Mouse (Mus musculus): ENCODE results near the gene Anks1.
A peak's percentile ranks its signal among the peaks of the same experiment; 100 is the strongest.

Gene Anks1

DNA sequence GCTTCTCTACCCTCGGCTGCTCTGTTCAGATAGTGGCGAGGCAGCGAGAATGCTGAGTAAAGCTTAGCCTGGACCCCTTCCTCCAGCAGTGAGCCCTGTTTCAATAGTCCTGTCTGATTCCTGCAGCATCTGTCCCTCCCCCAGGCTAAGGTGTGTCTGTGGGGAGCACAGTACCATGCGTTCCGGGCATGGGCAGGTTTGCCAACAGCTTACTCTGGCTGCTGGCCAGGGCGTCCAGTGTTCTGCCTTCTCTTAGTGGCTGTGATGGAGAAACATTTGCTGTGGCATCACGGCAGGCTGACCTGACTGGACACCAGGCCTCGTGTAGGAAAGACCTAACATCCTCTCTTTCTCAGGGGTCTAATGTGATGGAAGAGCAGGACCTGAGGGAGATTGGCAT, 141.1 kb downstream of the Anks1 start:
- no peak for DNase-seq (ENCODE audit: low read depth, low spot score)

DNA sequence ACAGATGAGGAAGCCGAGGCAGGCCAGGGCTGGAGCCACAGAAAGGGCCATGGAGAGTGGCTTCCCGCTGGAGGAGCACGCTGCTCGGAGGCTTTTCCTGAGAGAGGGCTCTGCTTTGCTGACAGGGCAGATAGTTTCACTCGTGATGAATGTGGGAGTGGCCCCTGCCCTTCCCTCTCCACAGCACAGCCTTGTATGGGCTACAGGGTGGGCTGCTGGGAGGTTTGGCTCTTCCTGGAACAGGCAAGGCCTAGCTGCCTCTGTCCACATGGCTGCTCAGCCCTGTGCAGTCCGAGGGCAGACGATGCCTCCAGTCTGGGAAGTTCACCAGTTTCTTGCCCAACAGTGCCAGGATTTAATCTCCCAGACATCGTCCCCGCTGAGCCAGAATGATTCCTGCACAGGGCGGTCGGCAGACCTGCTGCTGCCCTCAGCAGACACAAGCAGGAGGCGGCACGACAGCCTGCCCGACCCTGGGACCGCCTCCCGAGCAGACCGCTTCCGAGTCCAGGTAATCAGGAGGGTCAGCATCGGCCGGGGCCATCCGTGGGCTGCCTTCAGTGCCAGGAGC, 143.3 kb downstream of the Anks1 start:
- no peak for DNase-seq (ENCODE audit: low read depth, low spot score)

DNA sequence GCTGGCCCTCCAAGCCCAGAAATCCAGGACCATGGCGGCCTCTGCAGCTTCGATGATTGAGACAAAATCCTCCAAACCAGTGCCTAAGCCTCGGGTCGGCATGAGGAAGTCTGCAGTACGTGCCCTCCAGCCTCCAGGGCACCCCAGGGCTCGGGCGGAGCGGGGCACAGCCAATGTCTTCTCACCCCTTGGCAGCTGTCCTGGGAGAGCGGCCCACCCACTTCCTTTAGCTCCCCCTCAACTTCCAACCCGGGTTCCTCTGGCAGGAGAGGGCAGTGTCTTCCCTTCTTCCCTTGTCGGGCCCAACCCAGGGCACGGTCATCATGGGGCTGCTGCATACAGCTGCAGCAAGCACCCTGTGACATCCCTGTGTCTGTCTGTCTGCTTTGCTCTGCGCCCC, 149.2 kb downstream of the Anks1 start:
- no peak for DNase-seq (ENCODE audit: low read depth, low spot score)

DNA sequence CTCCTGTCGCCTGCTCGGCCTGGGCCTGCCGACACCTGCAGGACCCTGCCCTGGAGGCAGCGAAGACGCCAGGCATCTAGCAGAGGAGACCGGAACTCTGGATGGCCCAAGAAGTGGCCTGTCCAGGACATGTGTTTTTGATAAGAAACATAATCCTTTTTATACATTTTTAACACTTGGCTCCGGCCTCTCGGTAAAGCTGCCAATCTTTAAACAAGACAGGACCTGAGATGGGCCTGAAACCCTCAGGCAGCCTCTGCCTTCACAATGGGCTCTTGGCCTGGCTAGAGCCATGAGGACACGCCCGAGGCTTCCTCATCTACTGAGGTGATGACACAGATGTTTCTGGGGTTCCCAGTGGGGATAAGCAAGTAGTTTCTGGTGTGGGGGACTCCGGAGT, 151.6 kb downstream of the Anks1 start:
- DNase-seq (ENCODE audit: low read depth, low spot score), result no peak

DNA sequence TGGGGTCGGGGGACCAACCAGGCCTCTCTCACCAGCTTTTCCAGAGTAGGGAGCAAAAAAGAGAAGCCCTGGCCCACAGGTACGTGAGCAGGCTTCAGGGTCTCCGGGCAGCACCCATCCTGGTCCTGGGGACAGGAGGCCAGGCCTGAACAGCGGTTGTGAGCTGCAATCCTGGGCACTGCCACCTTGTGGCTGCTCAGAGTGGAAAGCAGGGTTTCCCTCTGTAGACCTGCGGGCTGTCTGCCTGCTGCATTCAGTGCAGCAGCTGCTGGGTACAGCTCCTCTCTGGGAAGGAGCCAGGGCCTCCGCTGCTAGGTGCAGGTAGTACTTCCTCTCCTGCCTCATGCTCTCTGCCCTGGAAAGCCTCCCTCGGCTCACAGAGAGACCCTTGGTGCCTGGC, 152.4 kb downstream of the Anks1 start:
- DNase-seq (ENCODE audit: low read depth, low spot score), result peak; percentile 82

DNA sequence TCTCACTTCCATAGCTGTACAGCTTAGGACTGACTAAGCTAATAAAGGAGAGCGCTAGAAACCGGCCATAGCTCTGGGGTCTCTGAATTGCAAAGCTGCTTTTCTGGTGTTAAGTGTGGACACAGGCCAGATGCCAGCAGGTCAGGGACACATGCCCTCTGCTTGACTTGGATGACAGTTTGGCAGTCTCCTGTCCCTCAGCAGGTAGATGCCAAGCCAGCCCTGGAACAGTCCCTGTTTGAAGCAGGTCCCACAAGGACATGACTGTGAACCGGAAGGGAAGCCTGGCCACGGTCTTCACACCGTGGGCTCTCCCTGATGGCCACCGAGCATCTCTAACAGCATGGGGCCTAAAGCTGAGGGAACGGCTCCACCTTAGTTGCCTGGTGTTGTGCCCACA, 153.6 kb downstream of the Anks1 start:
- DNase-seq (ENCODE audit: low read depth, low spot score), result peak; percentile 57

DNA sequence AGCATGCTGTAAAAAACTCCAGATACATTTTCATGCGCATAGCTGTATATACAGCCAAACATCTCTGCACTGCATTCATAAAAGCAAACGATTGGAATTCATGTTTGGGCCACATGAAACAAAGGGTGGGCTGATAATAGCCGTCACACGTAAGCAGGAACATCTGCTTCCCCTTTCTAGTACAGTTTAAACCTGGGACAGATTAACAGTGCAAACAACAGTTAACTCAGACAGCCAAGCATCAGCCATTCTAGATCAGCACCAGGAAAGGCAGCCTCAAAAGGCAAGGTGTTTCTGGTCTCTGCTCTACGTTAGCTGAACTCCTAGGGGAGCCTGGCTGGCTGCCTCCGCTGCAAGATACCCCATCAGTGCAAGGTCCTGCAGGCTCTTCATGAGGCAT, 154.1 kb downstream of the Anks1 start:
- DNase-seq (ENCODE audit: low read depth, low spot score), result no peak

DNA sequence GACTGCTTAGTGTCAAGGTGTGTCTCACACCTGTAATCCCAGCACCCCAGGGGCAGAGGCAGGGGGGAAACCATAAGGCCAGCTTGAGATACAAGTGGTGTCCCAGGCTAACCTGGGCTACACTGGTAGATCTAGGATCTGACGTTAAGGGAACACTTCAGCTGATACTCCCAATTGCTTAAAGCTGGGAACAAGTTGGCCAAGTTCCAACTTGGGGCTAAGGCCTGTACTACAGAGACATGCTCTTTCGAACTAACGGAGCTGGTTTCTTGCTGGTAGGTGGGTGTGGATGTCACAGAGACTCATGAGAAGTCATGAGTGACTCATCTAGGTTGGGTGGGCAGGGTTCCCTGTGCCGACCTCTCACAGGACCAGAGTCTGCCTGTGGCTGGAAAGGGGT, 158.2 kb downstream of the Anks1 start:
- peak; percentile 18 for DNase-seq (ENCODE audit: low read depth, low spot score)

DNA sequence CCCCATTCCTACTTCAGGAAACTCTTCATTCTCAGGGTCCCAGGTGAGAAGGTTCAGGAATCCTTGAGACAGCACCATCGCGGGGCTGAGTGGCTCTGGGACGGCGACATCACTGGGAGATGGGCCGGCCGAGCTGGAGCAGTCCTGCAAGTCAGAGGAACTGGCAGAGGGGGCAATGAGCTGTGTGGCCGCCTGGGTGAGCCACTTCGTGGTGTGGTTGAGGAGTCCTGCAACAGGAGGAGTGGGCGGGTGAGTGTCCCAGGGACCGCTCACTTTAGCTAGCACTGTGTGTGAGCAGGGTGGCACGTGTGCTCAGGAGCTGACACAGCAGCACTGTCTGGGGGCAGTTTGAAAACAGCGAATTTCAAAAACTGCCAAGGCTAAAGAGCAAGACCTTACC, 160.3 kb downstream of the Anks1 start:
- DNase-seq (ENCODE audit: low read depth, low spot score), result no peak

DNA sequence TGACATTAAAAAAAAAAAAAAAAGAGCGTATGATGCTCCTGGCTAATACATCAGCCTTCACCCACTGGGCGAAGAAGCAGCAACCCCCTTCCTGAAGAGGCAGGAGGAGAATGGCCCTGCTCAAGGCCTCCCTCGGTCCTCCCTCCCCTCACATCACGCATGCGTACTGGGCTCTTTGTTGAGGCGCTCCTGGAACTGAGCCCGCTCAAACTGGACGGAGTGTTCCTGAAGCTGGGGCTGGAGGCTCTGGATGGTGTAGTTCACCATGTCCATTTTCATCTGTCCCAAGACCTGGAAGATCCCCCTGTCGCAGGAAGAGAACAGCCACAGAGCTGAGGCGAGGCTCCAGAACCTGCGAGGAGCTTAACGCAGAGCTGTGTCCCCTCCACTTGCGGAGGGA, 161.2 kb downstream of the Anks1 start:
- no peak for DNase-seq (ENCODE audit: low read depth, low spot score)

DNA sequence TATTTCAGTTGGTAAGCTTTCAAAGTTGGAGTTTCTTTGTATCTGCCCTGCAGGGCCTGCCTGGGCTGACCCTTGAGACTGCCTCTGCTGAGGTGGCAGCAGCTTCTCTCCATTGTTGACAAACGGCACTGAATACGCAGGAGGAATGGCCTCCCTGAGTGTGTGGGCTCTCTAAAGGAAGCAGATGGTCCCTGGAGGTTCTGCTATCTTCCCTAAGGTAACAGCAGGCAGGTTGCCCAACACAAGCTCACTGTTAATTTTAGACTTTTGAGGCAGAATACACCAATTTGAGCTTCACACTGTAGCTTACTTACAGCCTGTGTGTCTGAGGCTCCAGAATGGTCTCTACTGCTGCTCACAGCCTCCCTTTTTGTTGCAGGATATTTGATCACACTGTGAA, 163.6 kb downstream of the Anks1 start:
- peak; percentile 76 for DNase-seq (ENCODE audit: low read depth, low spot score)

DNA sequence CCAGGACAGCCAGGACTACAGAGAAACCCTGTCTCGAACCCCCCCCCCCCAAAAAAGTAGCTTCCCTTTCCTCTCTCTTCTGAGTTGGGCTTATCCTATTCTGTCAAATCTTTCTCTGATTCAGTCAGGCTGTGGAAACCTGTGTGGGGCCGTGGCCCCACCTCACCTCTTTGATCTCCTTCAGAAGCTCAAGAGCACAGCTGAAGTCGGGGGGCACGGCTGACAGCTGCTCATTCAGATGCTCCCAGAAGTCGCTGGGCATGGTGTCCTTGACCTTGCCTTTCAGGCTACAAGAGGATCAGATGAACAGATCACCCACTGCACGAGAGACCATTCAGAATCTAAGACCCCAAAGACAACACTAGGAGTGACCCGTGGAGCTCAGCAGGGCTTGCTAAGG, 165.4 kb downstream of the Anks1 start:
- DNase-seq (ENCODE audit: low read depth, low spot score), result no peak

DNA sequence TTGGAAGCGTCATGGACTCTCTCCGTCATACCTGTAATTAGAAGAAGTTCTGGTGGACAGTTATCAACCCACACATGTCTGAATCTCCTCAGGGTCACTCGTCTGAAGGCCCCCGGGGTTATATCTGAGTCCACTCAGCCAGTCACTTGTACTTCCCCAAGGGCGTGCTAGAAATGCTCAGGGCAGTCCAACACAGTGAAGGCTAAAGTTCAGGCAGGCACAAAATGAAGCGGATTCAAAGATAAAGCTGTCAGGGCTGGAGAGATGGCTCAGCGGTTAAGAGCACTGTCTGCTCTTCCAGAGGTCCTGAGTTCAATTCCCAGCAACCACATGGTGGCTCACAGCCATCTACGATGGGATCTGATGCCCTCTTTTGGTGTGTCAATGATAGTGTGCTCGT, 168.9 kb downstream of the Anks1 start:
- DNase-seq (ENCODE audit: low read depth, low spot score), result no peak

DNA sequence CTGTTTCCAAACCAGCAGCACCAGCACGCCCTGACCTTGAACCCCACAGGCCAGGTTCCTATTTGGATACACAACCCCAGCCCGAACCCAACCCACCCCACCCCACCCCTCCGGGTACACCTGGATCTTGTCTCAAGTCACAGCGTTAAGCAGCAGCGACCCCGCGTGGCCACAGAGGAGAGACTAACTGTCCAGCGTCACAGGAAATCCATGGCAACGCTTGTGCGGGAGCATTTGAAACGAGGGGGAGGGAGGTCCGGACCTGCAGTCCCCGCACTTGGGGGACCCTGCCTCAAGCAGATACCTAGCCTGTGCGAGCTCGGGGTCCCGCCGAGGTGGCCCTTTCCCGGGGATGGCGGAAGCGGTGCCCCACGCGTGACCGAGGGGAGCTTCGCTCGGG, 170.5 kb downstream of the Anks1 start:
- DNase-seq (ENCODE audit: low read depth, low spot score), result peak; percentile 92

DNA sequence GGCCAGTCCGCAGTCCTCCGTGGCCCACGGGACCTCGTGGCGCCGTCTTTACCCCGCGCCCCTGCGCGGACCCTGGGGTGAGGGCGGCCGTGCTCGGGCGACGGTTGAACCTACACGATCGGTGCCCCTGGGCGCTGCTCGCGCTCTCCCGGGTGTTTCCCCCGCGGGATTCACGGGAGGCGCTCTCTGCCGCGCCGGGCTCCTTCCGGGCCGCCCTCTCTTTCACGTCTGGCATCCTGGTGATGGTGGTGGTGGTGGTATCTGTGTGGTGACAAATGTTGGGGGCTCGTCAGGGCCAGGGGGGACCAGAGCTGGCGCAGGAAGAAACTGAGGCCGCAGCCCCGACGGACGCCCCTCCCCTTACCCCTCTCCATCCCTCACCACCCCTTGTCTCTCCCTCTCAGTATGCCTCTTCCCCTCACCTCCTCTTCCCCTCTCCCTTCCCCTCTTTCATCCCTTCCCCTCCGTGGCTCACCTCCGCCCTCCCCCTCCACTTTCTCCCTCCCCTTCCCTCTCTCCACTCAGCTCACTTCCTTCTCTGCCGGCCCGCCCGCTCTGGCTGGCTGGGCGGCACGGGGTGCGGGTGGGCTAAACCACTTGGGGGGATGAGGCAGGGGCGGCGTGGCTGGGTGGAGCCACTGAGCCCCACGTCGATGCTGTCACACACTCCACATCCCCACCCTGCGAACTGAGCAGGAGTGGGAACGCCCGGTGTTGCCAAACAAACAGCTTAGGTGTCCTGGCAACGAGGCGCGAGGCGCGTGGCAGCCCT, 171.1 kb downstream of the Anks1 start, which contains the start of gene Tcp11:
Tcp11 (minus strand) TSS at position 595 of the 772 bp plus-strand sequence.
- DNase-seq (ENCODE audit: low read depth, low spot score), result peak; percentile 53

DNA sequence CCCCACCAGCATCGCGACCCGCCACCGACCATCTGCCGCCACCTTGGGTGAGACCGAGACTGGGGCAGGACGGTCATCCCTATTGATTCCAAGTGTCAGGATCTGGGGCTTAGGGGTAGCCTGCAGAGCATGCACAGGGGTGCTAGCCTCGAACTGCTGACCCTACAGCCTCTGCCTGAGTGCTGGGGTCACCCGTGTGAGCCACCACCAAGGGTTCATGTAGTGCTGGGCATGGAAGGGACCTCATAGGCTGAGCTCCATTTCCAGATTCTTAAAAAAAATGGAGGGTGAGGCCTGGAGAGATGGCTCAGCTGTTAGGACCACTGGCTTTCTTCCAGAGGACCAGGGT, 171.7 kb downstream of the Anks1 start:
- no peak for DNase-seq (ENCODE audit: low read depth, low spot score)

DNA sequence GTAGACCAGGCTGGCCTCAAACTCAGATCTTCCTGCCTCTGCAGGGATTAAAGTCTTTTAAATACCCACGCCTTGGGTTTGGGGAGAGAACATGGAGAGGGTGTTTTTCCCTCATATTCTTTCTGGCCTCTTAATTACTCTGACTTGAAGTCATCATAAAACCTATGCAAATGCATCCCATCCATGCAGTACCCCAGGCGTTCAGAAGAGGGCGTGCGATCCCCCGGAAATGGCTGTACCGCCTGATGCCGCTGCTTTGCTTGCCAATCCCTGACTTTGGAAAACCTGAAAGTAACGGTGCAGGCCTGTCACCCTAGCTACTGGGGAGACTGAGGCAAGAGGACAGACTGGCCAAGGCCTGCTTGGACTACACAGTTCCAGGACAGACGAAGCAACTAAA, 172.3 kb downstream of the Anks1 start:
- DNase-seq (ENCODE audit: low read depth, low spot score), result peak; percentile 47

DNA sequence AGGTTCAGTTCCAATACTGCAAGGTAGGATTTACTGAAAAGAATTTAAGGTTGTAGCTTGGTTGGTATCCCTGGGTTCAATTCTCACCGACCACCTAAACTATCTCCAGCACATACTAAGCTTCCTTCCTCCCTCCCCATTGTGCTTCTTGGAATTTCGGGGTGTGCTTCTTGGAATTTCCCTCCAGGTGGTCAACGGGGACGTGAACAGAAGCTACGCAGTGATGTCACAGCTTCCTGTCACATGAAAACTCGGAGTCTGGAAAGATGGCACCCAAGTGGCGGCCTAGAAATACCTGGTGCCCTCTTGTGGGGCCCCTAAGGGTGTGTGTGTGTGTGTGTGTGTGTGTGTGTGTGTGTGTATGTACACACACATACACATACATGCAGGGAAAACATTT, 172.8 kb downstream of the Anks1 start:
- no peak for DNase-seq (ENCODE audit: low read depth, low spot score)

DNA sequence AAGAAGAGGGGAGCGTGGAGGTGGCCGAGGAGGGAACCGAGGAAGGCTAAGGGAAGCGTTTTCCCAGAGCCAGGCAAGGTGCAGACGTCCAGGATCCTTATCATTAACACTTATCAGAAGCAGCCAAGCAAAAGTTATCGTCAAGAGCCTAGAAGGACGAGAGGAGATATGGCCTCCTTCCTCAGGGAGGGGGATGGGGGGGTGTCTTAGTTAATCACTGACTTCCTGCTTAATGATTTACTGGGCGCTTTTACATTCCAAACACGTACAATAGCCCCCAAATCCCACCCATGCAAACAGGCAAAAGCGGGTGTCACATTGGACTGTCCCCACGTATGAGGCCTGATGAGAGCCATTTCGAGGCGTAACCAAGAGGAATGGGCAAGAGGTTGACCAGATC, 173.8 kb downstream of the Anks1 start:
- DNase-seq (ENCODE audit: low read depth, low spot score), result no peak

DNA sequence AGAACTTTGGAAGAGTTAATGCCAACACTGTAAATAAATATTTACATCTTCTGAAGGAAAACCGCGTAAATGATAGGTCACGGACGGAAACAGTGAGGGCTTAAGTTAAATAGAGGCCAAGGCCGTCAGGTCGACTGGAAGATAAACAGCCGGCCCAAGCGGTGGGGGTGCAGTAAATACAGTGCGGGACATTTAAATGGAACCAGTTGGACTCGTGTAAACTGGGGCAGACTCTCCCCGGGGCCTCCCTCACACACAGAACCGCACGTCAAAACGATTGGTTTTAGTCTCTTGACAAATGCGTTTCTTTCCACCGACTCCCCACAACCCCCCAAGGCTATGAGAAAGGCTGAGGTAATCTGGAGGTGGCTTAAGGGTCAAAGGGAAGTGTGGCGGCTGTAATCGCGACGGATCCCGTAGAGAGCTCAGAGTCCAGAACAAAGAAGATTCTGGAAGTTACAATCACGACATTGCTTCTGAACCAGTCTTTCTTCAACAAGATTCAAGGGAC, 175.3 kb downstream of the Anks1 start:
- DNase-seq (ENCODE audit: low read depth, low spot score), result no peak

DNA sequence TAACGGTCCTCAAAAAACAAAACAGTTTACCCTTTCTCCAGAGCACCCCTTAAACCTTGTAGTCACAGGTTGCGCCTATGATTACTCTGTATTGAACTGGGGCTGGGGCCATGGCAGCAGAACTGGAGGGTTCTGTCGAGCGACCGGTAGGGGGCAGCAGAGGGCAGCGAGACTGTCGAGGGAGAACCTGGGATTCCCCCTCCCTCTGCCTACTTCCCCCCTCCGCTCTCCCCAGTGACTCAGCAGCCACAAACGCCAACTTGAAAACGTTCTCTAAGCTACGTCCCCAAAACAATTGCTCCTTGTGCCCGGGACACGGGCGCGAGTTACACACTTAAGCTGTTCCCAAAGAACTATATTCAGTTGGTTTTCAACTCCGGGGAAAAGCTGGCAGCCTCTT, 175.9 kb downstream of the Anks1 start:
- DNase-seq (ENCODE audit: low read depth, low spot score), result peak; percentile 94

DNA sequence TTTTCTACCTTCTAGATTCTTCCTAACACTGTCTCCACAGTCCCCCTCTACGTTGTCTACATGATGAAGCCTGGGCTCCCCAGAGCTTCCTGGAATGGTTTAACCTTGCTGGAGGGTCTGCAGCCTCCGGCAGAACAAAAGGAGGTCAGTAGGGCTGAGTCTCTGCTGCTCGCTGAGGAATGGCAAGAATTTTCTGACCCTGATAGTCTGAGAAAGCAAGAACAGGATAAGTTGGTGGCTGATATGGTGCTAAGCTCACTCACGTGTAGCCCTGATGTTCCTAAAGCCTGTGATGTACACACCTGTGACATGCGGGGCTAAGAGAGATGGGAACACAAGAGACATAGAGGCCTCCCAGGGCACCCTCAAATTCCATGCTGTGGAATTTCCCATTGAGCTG, 178.3 kb downstream of the Anks1 start:
- no peak for DNase-seq (ENCODE audit: low read depth, low spot score)

DNA sequence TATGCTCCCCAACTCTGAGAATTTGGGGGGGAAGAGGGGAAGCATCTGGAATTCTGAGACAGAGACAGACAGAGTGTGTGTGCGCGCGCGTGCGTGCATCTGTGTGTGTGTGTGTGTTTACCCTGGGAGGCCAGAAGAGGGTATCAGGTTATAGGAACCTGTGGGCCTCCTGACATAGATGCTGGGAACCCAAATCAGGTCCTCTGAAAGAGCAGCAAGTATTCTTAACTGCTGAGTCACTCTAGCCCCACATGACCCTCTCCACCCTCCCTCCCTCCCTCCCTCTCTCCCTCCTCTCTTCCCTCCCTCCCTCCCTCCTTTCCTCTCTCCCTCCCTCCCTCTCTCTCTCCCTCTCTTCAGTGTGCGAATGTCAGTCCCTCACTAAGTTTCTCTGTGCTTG, 179.6 kb downstream of the Anks1 start:
- DNase-seq (ENCODE audit: low read depth, low spot score), result no peak

DNA sequence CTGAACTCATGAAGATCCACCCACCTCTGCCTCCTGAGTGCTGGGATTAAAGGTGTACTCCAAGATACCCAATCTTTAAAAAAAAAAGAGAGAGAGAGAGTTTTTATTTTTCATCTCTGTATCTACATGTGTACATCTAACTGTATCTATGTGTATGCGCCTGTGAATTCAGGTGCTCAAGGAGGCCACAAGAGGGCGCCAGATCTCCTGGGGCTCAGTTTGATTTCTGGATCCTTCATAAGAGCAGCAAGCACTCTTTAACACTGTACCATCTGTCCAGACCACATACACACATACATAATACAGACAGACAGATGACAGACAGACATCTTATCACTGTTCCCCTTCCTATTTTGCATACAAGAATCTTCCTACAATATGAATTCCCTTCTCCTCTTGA, 183.2 kb downstream of the Anks1 start:
- DNase-seq (ENCODE audit: low read depth, low spot score), result no peak
